8 mouse cellular contexts compared by ENCODE assay signal in genomic region chr11:69409378-69410044, GRCm38 (mm10). TPM values are rescaled to one million over a fixed set of nuclear protein-coding genes. Genes with fewer than 3 reads are reported as not detected.
DNase-seq lines count a peak whose midpoint lies in the region; ATAC-seq and TF ChIP-seq lines count a peak whose summit lies in the region.

No protein-coding gene starts in this region.

- peaks cover 7% of the 10 kb centered on the region for H3K27me3 ChIP-seq in CH12.LX (replicated peaks)
- H3K27me3 ChIP-seq in forebrain, embryonic 15.5 days, result no peaks in the 10 kb centered on the region
- H3K27me3 ChIP-seq in lung, postnatal 0 days (replicated peaks; ENCODE audit: insufficient read depth, low read length), result no peaks in the 10 kb centered on the region

- H3K36me3 ChIP-seq in CH12.LX (replicated peaks in 1 of 2; ENCODE audit: control insufficient read depth in 1 of 2, insufficient read depth in 1 of 2, low read length in 1 of 2), result peaks cover 29 to 36% of the 10 kb centered on the region in 2 experiments
- H3K36me3 ChIP-seq in forebrain, embryonic 15.5 days, result peaks cover 40% of the 10 kb centered on the region
- H3K36me3 ChIP-seq in lung, postnatal 0 days (ENCODE audit: insufficient read depth, low read length), result peaks cover 34% of the 10 kb centered on the region

- TF ChIP-seq RAD21 in CH12.LX (IDR thresholded peaks at IDR 0.05; ENCODE audit: low read depth, low read length), result no peak

- H3K4me2 ChIP-seq in CH12.LX (ENCODE audit: insufficient read depth, low read depth, poor library complexity, severe bottlenecking), result peak overlapping the region; percentile 80
- H3K4me2 ChIP-seq in forebrain, embryonic 15.5 days (replicated peaks), result peak overlapping the region; percentile 93
- H3K4me2 ChIP-seq in lung, postnatal 0 days (replicated peaks; ENCODE audit: low read depth, low read length), result peak overlapping the region; percentile 97

- dilution Hi-C loops in CH12.LX (cut with MboI; ENCODE audit: extremely low pct_ligation_motif_present, extremely low pct_unique_long_range_greater_than_20kb, low sequenced_read_pairs), result no loop called here

- H3K79me2 ChIP-seq in CH12.LX (replicated peaks; ENCODE audit: control insufficient read depth, extremely low read depth, insufficient read depth, poor library complexity, severe bottlenecking), result peaks cover 7% of the 10 kb centered on the region; the same call in 1 of the 2 replicates

- intact Hi-C loops in heart, postnatal 36 days (cut with DNase I), result loop anchor here (1.0 to 10.0 kb wide), 3 partner anchors 9 to 825 kb away; partner anchors contain the start of genes 0610010K14Rik, Gabarap, Gm21988 and Phf23

- TF ChIP-seq CTCF in CH12.LX (conservative IDR thresholded peaks at IDR 0.05 in 1 of 2, IDR thresholded peaks at IDR 0.05 in 1 of 2; ENCODE audit: low read depth in 2 of 2, low read length in 2 of 2), result no peak
- 0 out of 2 replicates have a peak, but pooled peaks have one; percentile 1 for TF ChIP-seq CTCF in lung, postnatal 0 days (IDR thresholded peaks at IDR 0.05)

- DNase-seq in CH12.LX (ENCODE audit: extremely low read depth), result peak; percentile 95
- DNase-seq in heart, postnatal 36 days, result peak; percentile 81 to 84
- DNase-seq in layer of hippocampus, adult 8-10 months (ENCODE audit: low spot score in 2 of 2), result peak; percentile 63 to 66
- DNase-seq in lung, postnatal 0 days (ENCODE audit: low spot score), result peak; percentile 97
- peak; percentile 65 for DNase-seq in ovary, adult 18-20 months (ENCODE audit: low spot score)
- DNase-seq in thymus, postnatal 10 days (ENCODE audit: low spot score in 2 of 2), result peak; percentile 88 to 89

- TF ChIP-seq EP300 in CH12.LX (IDR thresholded peaks at IDR 0.05; ENCODE audit: low read length), result peak; percentile 82; the same call in 1 of the 2 replicates
- peak; percentile 76 for TF ChIP-seq EP300 in lung, postnatal 0 days (IDR thresholded peaks at IDR 0.05)

- H3K27ac ChIP-seq in CH12.LX (ENCODE audit: insufficient read depth, low read depth), result peak overlapping the region; percentile 96
- H3K27ac ChIP-seq in brown adipose tissue, adult 24 weeks (replicated peaks; ENCODE audit: low read depth, low read length), result peak overlapping the region; percentile 99
- H3K27ac ChIP-seq in forebrain, embryonic 15.5 days (replicated peaks), result peak overlapping the region; percentile 99
- H3K27ac ChIP-seq in lung, postnatal 0 days (ENCODE audit: low read length), result peak overlapping the region; percentile 100

- ATAC-seq in forebrain, embryonic 15.5 days (replicated peaks), result peak; percentile 57
- peak; percentile 64 for ATAC-seq in lung, postnatal 0 days

- peak overlapping the region; percentile 60 to 73 (median 67) for H3K4me3 ChIP-seq in CH12.LX (replicated peaks in 1 of 3; ENCODE audit: low read depth in 2 of 3, low read length in 2 of 3, poor library complexity in 1 of 3)
- H3K4me3 ChIP-seq in brown adipose tissue, adult 24 weeks (ENCODE audit: insufficient read depth, low read depth, low read length), result peak overlapping the region; percentile 98
- peak overlapping the region; percentile 79 for H3K4me3 ChIP-seq in forebrain, embryonic 15.5 days
- peak overlapping the region; percentile 75 for H3K4me3 ChIP-seq in lung, postnatal 0 days (ENCODE audit: low read depth, low read length)

- in situ Hi-C loops in CH12.LX (cut with MboI; ENCODE audit: low pct_ligation_motif_present, low pct_unique_long_range_greater_than_20kb, low sequenced_read_pairs), result loop anchor here (10.0 kb wide), 1 partner anchor 115 kb away; no protein-coding TSS in a partner anchor

- H3K4me1 ChIP-seq in CH12.LX (ENCODE audit: control insufficient read depth in 1 of 2, insufficient read depth in 2 of 2), result peaks cover 28 to 46% of the 10 kb centered on the region in 2 experiments
- H3K4me1 ChIP-seq in brown adipose tissue, adult 24 weeks (ENCODE audit: control insufficient read depth, insufficient read depth, insufficient read length, low read length), result peaks cover 12% of the 10 kb centered on the region
- peaks cover 52% of the 10 kb centered on the region for H3K4me1 ChIP-seq in forebrain, embryonic 15.5 days
- H3K4me1 ChIP-seq in lung, postnatal 0 days (ENCODE audit: insufficient read depth, low read depth, low read length), result peaks cover 26% of the 10 kb centered on the region

- TF ChIP-seq POLR2A in CH12.LX (IDR thresholded peaks at IDR 0.05; ENCODE audit: low read depth, low read length), result 0 out of 2 replicates have a peak, but pooled peaks have one; percentile 36

- under 1% methylated on average over 44 of the region's 46 CpGs for WGBS in forebrain, embryonic 15.5 days
- under 1% methylated on average over 34 of the region's 46 CpGs for WGBS in lung, postnatal 0 days

- no peaks in the 10 kb centered on the region for H3K9me3 ChIP-seq in CH12.LX (replicated peaks; ENCODE audit: low read length)
- no peaks in the 10 kb centered on the region for H3K9me3 ChIP-seq in forebrain, embryonic 15.5 days
- no peaks in the 10 kb centered on the region for H3K9me3 ChIP-seq in lung, postnatal 0 days (ENCODE audit: low read length)

- peak overlapping the region; percentile 90 for H3K9ac ChIP-seq in CH12.LX (ENCODE audit: insufficient read depth, low read depth)
- H3K9ac ChIP-seq in forebrain, embryonic 15.5 days (replicated peaks), result peak overlapping the region; percentile 89
- H3K9ac ChIP-seq in lung, postnatal 0 days (replicated peaks; ENCODE audit: low read depth), result peak overlapping the region; percentile 93

TF ChIP-seq in CH12.LX, 34 proteins besides CTCF, POLR2A, EP300 and RAD21 (continues in another document):
- no peak for TF ChIP-seq E2F4 (IDR thresholded peaks at IDR 0.05; ENCODE audit: insufficient replicate concordance, low read depth, low read length)
- TF ChIP-seq MEF2A (IDR thresholded peaks at IDR 0.05; ENCODE audit: borderline replicate concordance, low read depth, low read length), result peak; percentile 79
- TF ChIP-seq JUND (conservative IDR thresholded peaks at IDR 0.05; ENCODE audit: low read depth, low read length), result no peak
- 0 out of 2 replicates have a peak, but pooled peaks have one; percentile 45 for TF ChIP-seq KAT2A (IDR thresholded peaks at IDR 0.05; ENCODE audit: insufficient replicate concordance, low read length)
- no peak; the same call in 1 of the 2 replicates for TF ChIP-seq POLR2AphosphoS2 (IDR thresholded peaks at IDR 0.05; ENCODE audit: low read depth, low read length)
- peak; percentile 54 for TF ChIP-seq TCF12 (IDR thresholded peaks at IDR 0.05; ENCODE audit: low read depth, low read length)
- no peak for TF ChIP-seq USF2 (conservative IDR thresholded peaks at IDR 0.05; ENCODE audit: low read depth, low read length)

RNA-seq across cellular contexts. Expression of gene Kdm6b, which starts 4.0 kb away (rescaled TPM):
- total RNA-seq in CH12.LX (2012; rRNA removed), result 2.9 and 5.7 TPM in 2 replicates
- total RNA-seq in CH12.LX (2014; rRNA removed), result 0.36 and 0.66 TPM in 2 replicates
- polyA plus RNA-seq in CH12.LX (2012; ENCODE audit: insufficient read length, low read depth), result 6.0 and 7.2 TPM in 2 replicates
- polyA plus RNA-seq in brown adipose tissue, adult 24 weeks (2012; ENCODE audit: insufficient read depth, insufficient read length, missing spikeins), result 13.9 and 16.9 TPM in 2 replicates
- polyA plus RNA-seq in forebrain, embryonic 15.5 days (2015; fragmentation: Nextera tagmentation; extraction: Ambion mirVana), result 56.6 and 58.9 TPM in 2 replicates
- 10 to 100 TPM; 26.1 to 29.1 TPM for total RNA-seq in heart, postnatal 36 days (2021)
- total RNA-seq in layer of hippocampus, adult 8-10 months (2022), result 10 to 100 TPM; 32.3 to 36.4 (median 34.8) TPM
- polyA plus RNA-seq in lung, postnatal 0 days (2015; fragmentation: Nextera tagmentation; extraction: Ambion mirVana), result 29.4 and 34.9 TPM in 2 replicates

RNA-seq across cellular contexts. Expression of gene Tmem88, which starts 11.5 kb away (rescaled TPM):
- total RNA-seq in CH12.LX (2012; rRNA removed) (0.25 and 0.38 TPM in 2 replicates), CH12.LX (2014; rRNA removed) (not detected in 2 replicates)
- 0.16 and 0.22 TPM in 2 replicates for polyA plus RNA-seq in CH12.LX (2012; ENCODE audit: insufficient read length, low read depth)
- polyA plus RNA-seq in brown adipose tissue, adult 24 weeks (2012; ENCODE audit: insufficient read depth, insufficient read length, missing spikeins), result 4.1 and 8.3 TPM in 2 replicates
- 5.9 and 6.7 TPM in 2 replicates for polyA plus RNA-seq in forebrain, embryonic 15.5 days (2015; fragmentation: Nextera tagmentation; extraction: Ambion mirVana)
- 10 to 100 TPM; 23.3 to 29.6 TPM for total RNA-seq in heart, postnatal 36 days (2021)
- total RNA-seq in layer of hippocampus, adult 8-10 months (2022), result 1 to 10 TPM; 2.2 to 2.8 (median 2.5) TPM
- polyA plus RNA-seq in lung, postnatal 0 days (2015; fragmentation: Nextera tagmentation; extraction: Ambion mirVana), result 96.5 and 101 TPM in 2 replicates

RNA-seq across cellular contexts. Expression of gene Cyb5d1, which starts 14.1 kb away (rescaled TPM):
- total RNA-seq in CH12.LX (2012; rRNA removed) (28.4 and 37.4 TPM in 2 replicates), CH12.LX (2014; rRNA removed) (27.3 and 29.3 TPM in 2 replicates)
- polyA plus RNA-seq in CH12.LX (2012; ENCODE audit: insufficient read length, low read depth), result 29.5 and 33.2 TPM in 2 replicates
- 16.1 and 18.9 TPM in 2 replicates for polyA plus RNA-seq in brown adipose tissue, adult 24 weeks (2012; ENCODE audit: insufficient read depth, insufficient read length, missing spikeins)
- polyA plus RNA-seq in forebrain, embryonic 15.5 days (2015; fragmentation: Nextera tagmentation; extraction: Ambion mirVana), result 44.3 and 45.9 TPM in 2 replicates
- total RNA-seq in heart, postnatal 36 days (2021), result 10 to 100 TPM; 29.6 to 31.8 TPM
- total RNA-seq in layer of hippocampus, adult 8-10 months (2022), result 10 to 100 TPM; 37.5 to 51.2 (median 46.5) TPM
- 16.3 and 16.5 TPM in 2 replicates for polyA plus RNA-seq in lung, postnatal 0 days (2015; fragmentation: Nextera tagmentation; extraction: Ambion mirVana)

RNA-seq across cellular contexts. Expression of gene Naa38, which starts 14.2 kb away (rescaled TPM):
- total RNA-seq in CH12.LX (2012; rRNA removed) (193 and 208 TPM in 2 replicates), CH12.LX (2014; rRNA removed) (161 and 201 TPM in 2 replicates)
- polyA plus RNA-seq in CH12.LX (2012; ENCODE audit: insufficient read length, low read depth), result 137 and 153 TPM in 2 replicates
- polyA plus RNA-seq in brown adipose tissue, adult 24 weeks (2012; ENCODE audit: insufficient read depth, insufficient read length, missing spikeins), result 249 and 290 TPM in 2 replicates
- polyA plus RNA-seq in forebrain, embryonic 15.5 days (2015; fragmentation: Nextera tagmentation; extraction: Ambion mirVana), result 89.4 and 91.9 TPM in 2 replicates
- 100 to 1,000 TPM; 101 to 103 TPM for total RNA-seq in heart, postnatal 36 days (2021)
- total RNA-seq in layer of hippocampus, adult 8-10 months (2022), result 100 to 1,000 TPM; 101 to 126 (median 111) TPM
- polyA plus RNA-seq in lung, postnatal 0 days (2015; fragmentation: Nextera tagmentation; extraction: Ambion mirVana), result 126 and 142 TPM in 2 replicates

RNA-seq across cellular contexts. Expression of gene Chd3, which starts 40.3 kb away (rescaled TPM):
- total RNA-seq in CH12.LX (2012; rRNA removed) (66.4 and 69.6 TPM in 2 replicates), CH12.LX (2014; rRNA removed) (30.6 and 31.9 TPM in 2 replicates)
- polyA plus RNA-seq in CH12.LX (2012; ENCODE audit: insufficient read length, low read depth), result 87.1 and 92.0 TPM in 2 replicates
- 19.4 and 27.0 TPM in 2 replicates for polyA plus RNA-seq in brown adipose tissue, adult 24 weeks (2012; ENCODE audit: insufficient read depth, insufficient read length, missing spikeins)
- 127 and 138 TPM in 2 replicates for polyA plus RNA-seq in forebrain, embryonic 15.5 days (2015; fragmentation: Nextera tagmentation; extraction: Ambion mirVana)
- total RNA-seq in heart, postnatal 36 days (2021), result 10 to 100 TPM; 21.8 to 22.8 TPM
- 100 to 1,000 TPM; 435 to 510 (median 495) TPM for total RNA-seq in layer of hippocampus, adult 8-10 months (2022)
- 29.9 and 38.4 TPM in 2 replicates for polyA plus RNA-seq in lung, postnatal 0 days (2015; fragmentation: Nextera tagmentation; extraction: Ambion mirVana)

Comparison
In these comparisons a context has a peak if more than half of its experiments do, and no peak if none do; other contexts are left out.
1. Peak in every context shown above with its lines: DNase-seq, ATAC-seq, H3K4me3 ChIP-seq and H3K27ac ChIP-seq.
2. RNA of gene Tmem88, which starts 11.5 kb away (polyA plus RNA-seq): 96.5 to 101 TPM in lung, postnatal 0 days; 5.9 to 6.7 TPM in forebrain, embryonic 15.5 days, 4.1 to 8.3 TPM in brown adipose tissue, adult 24 weeks and 0.16 to 0.22 TPM in CH12.LX; every median in the first group is over 10 times any median in the second.